8 mouse cellular contexts compared by ENCODE assay signal in the genomic region with DNA sequence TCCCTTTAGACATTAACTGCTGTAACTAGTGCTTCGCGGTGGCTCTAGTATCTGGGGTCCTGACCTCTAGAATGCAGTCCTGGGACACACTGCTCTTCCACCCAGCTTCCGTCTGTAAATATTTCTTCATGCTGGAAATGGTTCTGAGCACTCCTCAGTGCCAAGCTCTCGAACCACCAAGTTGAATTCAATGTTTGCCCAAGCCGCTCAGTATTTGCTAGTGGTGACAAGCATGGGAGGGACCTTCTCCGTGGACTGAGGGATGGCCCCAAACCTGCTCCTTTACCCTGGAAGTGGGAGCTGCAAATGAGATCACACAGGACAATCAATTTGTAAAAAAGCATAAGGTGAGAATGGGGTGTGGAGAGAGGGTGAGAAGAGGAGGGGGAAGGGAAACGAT.
A peak's percentile ranks its signal among the peaks of the same experiment; 100 is the strongest.
DNase-seq lines count a peak whose midpoint lies in the region; ATAC-seq and TF ChIP-seq lines count a peak whose summit lies in the region.

No protein-coding gene starts in this region.

- peak overlapping the region; percentile 35 for H3K4me3 ChIP-seq in left cerebral cortex, adult 2 months
- no peak overlapping the region for H3K4me3 ChIP-seq in hindbrain, embryonic 11.5 days (ENCODE audit: low read depth, low read length)
- H3K4me3 ChIP-seq in lung, embryonic 16.5 days (ENCODE audit: low read length) = peak overlapping the region; percentile 25

- 88% methylated on average over 7 of the region's 7 CpGs for WGBS in hindbrain, embryonic 11.5 days
- 44% methylated on average over 7 of the region's 7 CpGs for WGBS in lung, embryonic 16.5 days

- peak overlapping the region; percentile 62; the same call in 1 of the 2 replicates for H3K27ac ChIP-seq in left cerebral cortex, adult 2 months
- H3K27ac ChIP-seq in hindbrain, embryonic 11.5 days (ENCODE audit: low read depth, low read length) = 0 out of 2 replicates have a peak overlapping the region, but pooled peaks have one; percentile 9
- peak overlapping the region; percentile 98 for H3K27ac ChIP-seq in lung, embryonic 16.5 days (ENCODE audit: low read length)

- no peak for DNase-seq in left cerebral cortex, adult 2 months (ENCODE audit: extremely low spot score in 1 of 2, low spot score in 2 of 2)
- no peak for DNase-seq in left cerebral cortex, postnatal 25 days (ENCODE audit: low spot score in 2 of 2)
- no peak for DNase-seq in hindbrain, embryonic 11.5 days (ENCODE audit: low spot score)
- DNase-seq in yolk sac, embryonic 10.5 days (ENCODE audit: low spot score) = peak; percentile 10
- DNase-seq in Muller cell, postnatal 12 days (ENCODE audit: inconsistent ontology term) = no peak
- no peak for DNase-seq in left cerebral cortex, postnatal 4 days
- DNase-seq in cerebellum, postnatal 25 days = no peak

- H3K4me2 ChIP-seq in hindbrain, embryonic 11.5 days (replicated peaks; ENCODE audit: low read depth, low read length) = peak overlapping the region; percentile 31; the same call in 1 of the 2 replicates
- H3K4me2 ChIP-seq in lung, embryonic 16.5 days (ENCODE audit: low read depth, low read length) = peak overlapping the region; percentile 42

- no peaks in the 10 kb centered on the region for H3K36me3 ChIP-seq in hindbrain, embryonic 11.5 days (ENCODE audit: control insufficient read depth, insufficient read depth, low read length)
- no peaks in the 10 kb centered on the region for H3K36me3 ChIP-seq in lung, embryonic 16.5 days (ENCODE audit: control insufficient read depth, insufficient read depth, low read length)

- no peaks in the 10 kb centered on the region for H3K4me1 ChIP-seq in hindbrain, embryonic 11.5 days (replicated peaks; ENCODE audit: control insufficient read depth, insufficient read depth, low read length)
- peaks cover 22% of the 10 kb centered on the region for H3K4me1 ChIP-seq in lung, embryonic 16.5 days (replicated peaks; ENCODE audit: control insufficient read depth, insufficient read depth, low read length)

- intact Hi-C loops in left cerebral cortex, adult 2 months (cut with DNase I) = loop anchor here (5.0 kb wide), 4 partner anchors 219 to 474 kb away; a partner anchor contains a TSS
- intact Hi-C loops in left cerebral cortex, postnatal 25 days (cut with DNase I) = loop anchor here (5.0 to 10.0 kb wide), 3 partner anchors 339 to 527 kb away; a partner anchor contains a TSS
- intact Hi-C loops in left cerebral cortex, postnatal 4 days (cut with DNase I) = loop anchor here (5.0 to 10.0 kb wide), 2 partner anchors 337 to 419 kb away; no protein-coding TSS in a partner anchor

- H3K9me3 ChIP-seq in hindbrain, embryonic 11.5 days (ENCODE audit: control insufficient read depth, low read length) = no peaks in the 10 kb centered on the region
- no peaks in the 10 kb centered on the region for H3K9me3 ChIP-seq in lung, embryonic 16.5 days (ENCODE audit: control insufficient read depth, low read length)

- H3K9ac ChIP-seq in hindbrain, embryonic 11.5 days (ENCODE audit: low read depth, low read length) = peak overlapping the region; percentile 50
- H3K9ac ChIP-seq in lung, embryonic 16.5 days (ENCODE audit: low read length) = peak overlapping the region; percentile 59

- no peaks in the 10 kb centered on the region for H3K27me3 ChIP-seq in hindbrain, embryonic 11.5 days (ENCODE audit: control insufficient read depth, insufficient read depth, low read length)
- H3K27me3 ChIP-seq in lung, embryonic 16.5 days (ENCODE audit: control insufficient read depth, insufficient read depth, low read depth, low read length) = no peaks in the 10 kb centered on the region

- ATAC-seq in hindbrain, embryonic 11.5 days (ENCODE audit: low FRiP score) = peak; percentile 18; the same call in 1 of the 2 replicates
- ATAC-seq in lung, embryonic 16.5 days (ENCODE audit: low read depth) = peak; percentile 68

- no peak for TF ChIP-seq CTCF in left cerebral cortex, adult 2 months (IDR thresholded peaks at IDR 0.05)

Comparison
In these comparisons a context has a peak if more than half of its experiments do, and no peak if none do; other contexts are left out.
1. H3K27ac ChIP-seq: peak in every context shown above with its lines; median percentile 98 in lung, embryonic 16.5 days; 62 in left cerebral cortex, adult 2 months; 9 in hindbrain, embryonic 11.5 days.